Mouse (Mus musculus) cerebellum, adult 9-11 months (tissue): ENCODE data around the gene Nfkbiz.
"Not testable (repeated sequence)": the region's sequence is repeated elsewhere in the genome, so short reads cannot be mapped to it uniquely, and the experiment has no call there.

Experiments
- DNase-seq: peaks from one replicate; pipeline ENCODE4 v3.0.0; 2022

The Nfkbiz gene

DNA sequence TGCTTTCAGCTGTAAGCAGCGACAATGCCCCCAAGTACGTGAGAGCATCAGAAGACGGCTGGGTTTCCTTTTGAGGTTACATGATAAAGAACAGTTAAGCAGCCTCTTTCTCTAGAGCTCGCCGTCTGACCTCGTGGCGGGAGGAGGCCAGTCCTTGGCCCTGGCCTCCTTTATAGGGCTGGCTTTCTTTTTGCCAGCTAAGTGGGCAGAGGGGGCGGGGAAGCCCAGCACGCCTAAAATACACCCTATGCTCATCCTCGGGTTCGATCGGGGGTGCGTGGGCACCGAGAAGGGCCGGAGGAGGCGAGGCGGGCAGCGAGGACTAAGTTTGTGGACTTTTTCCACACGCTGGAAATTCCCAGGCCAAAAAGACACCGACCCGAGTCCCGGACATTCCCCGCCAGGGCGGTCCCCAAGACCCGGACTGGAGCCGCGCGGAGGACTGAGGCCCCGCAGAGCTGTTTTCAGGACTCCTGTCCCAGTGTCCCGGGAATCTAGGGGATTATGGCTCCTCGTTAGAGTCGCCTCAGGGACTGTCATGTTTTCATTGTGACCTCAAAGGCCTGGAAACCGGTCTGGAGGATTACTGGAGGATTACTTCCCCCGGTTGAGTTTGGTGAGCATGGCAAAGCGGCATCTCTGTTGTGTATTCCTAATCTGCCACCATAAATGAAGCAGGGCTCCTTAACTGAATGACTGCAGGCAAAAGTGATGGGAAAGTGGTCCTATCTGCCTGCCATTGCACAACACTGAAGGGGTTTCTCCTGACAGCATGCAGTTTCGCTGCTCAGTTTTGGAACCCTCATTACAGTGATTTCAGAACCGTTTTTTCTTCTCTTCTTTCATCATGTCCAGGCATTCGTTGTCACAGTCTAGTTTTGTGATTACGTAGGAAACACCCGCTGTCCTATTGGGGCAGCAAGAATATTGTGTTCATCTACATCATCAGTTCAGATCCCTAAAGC lies at the start of gene Nfkbiz:
Gene Nfkbiz (minus strand): TSS at position 390 of the 965 bp plus-strand sequence.
- peak; percentile 86 for DNase-seq

- DNase-seq: no peak
These were observed 49.3 kb upstream of the Nfkbiz start for GRCm38 (mm10) chr16:55887814-55888583.

DNA sequence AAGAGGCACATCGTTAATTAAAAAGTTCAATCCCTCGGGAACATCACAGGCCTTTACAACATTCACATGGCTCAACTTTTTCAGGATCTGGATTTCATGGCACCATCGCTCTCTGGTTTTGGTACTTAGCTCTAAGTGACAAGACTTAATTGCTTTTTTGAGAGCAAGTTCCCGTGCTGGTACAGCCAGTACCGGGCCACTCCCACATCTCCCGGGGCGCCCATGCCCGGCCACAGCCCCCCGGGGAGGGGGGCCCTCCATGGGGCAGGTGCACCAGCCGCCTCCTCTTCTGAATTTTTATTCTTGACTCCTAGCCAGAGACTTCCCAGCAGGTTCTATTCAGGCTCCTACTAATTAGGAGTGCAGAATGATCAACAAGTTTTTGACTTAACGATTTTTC lies 45.5 kb upstream of the Nfkbiz start:
- no peak for DNase-seq

DNA sequence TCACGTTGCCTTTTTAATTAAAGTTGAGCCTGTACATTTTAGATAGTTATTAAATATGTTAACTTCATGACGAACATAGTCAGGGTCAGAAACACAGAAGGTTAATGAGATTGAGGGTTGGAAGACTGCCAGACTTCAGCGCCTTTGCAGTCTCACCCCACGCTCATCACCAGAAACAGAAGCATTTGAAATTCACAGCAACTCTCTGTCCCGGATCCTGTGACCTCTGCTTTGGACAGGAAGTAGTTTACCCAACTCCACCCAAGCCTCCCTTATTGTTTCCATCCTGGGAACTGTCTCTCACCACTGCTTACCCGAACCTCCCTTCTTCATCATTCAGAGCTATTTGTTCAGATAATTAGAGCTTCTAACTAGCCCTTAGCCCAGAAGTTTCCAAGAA lies 37.3 kb upstream of the Nfkbiz start:
- DNase-seq: no peak

GRCm38 (mm10) chr16:55863832-55864231 lies 25.1 kb upstream of the Nfkbiz start:
- no peak for DNase-seq

- peak; percentile 61 for DNase-seq
These were observed 24.6 kb upstream of the Nfkbiz start for GRCm38 (mm10) chr16:55863149-55863815.

GRCm38 (mm10) chr16:55861104-55861503 lies 22.4 kb upstream of the Nfkbiz start:
- DNase-seq: no peak

DNA sequence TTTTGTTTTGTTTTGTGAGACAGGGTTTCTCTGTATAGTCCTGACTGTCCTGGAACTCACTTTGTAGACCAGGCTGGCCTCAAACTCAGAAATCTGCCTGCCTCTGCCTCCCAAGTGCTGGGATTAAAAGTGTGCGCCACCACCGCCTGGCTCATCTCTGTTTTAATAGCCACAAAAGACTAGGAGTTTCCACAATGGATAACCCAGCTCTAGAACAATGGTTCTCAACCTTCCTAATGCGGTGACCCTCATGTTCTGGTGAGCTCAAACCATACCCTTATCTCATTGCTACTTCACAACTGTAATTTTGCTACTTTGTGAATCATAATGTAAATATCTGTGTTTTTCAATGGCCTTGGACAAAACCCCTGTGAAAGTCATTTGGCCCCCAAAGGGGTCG lies 20.7 kb upstream of the Nfkbiz start:
- DNase-seq: not testable (repeated sequence)

GRCm38 (mm10) chr16:55858465-55858864 lies 19.8 kb upstream of the Nfkbiz start:
- peak; percentile 43 for DNase-seq

GRCm38 (mm10) chr16:55852943-55853727 lies 14.4 kb upstream of the Nfkbiz start:
- peak; percentile 59 for DNase-seq

DNA sequence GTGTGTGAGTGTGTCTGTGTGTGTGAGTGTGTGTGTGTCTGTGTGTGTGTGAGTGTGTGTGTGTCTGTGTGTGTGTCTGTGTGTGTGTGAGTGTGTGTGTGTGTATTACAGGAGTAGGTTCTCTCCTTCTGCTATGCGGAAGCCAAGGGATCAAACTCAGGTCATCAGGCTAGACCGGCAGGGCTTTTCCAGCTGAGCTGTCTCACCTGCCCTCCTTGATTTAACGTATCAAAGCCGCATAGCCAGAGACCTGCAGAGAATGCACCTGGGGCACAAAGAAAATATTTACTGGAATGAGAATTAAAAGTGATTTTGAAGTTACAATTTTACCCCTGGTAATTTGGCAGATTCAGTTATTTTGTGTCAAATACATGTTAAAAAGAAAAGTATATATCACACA lies 13.8 kb upstream of the Nfkbiz start:
- no peak for DNase-seq

- no peak for DNase-seq
These were observed 11.8 kb upstream of the Nfkbiz start for GRCm38 (mm10) chr16:55850485-55850884.

GRCm38 (mm10) chr16:55847679-55848078 lies 9.0 kb upstream of the Nfkbiz start:
- DNase-seq: no peak

DNA sequence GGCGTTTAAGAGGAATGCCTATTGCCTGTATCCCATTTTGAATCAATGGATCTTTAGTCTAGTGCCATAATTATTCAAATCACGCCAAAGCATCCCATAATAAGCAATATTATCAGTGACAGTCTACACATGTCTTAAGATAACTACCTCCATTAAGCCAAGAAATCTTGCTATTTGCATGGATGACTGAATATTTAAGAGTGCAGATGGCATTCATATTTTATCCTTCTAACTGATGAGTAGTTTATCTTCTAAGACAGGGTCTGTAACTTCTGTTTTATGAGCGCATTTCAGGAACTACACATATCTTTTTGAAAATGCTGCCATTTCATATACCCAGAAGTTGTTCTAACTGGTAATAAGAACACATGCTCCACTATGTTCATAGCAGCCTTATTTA lies 6.1 kb upstream of the Nfkbiz start:
- no peak for DNase-seq

- DNase-seq: no peak
These were observed 5.2 kb upstream of the Nfkbiz start for GRCm38 (mm10) chr16:55843919-55844318.

- no peak for DNase-seq
These were observed 4.4 kb upstream of the Nfkbiz start for GRCm38 (mm10) chr16:55843134-55843533.

DNA sequence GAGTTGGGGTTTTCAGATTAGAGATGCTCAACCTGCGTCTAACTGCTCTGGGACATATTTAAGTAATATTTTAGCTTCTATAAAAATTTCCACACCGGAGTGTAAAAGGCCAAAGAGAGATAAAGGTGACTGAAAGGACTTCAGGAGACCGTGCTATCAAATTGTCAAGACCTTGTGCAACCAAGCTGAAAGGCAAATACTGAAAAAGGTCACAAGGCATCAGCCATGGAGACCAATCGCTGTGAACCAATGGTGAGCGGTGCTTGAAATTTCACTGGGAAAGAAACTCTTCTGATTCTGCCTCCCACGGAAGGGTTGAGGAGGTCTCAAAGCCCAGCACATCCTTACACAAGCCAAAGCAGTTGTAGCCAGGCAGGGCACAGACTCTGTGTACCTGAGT lies 2.8 kb upstream of the Nfkbiz start:
- DNase-seq: no peak

DNA sequence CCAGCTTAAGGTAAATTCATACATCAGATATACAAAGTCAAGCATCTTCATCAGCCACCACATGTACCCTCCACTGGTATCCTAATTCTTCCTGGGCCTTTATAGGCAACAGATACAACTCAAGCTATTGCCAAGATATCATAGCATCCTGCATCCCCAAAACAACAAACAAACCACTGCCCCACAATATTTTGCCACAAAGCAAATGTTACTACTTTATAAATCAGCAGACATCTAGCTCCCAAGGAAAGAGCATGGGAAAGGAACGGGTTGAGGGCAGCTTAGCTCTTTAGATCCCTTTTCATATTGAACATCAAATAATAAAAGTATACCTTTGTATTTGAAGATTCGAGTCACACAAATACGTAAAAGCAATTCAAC lies 580 bp downstream of the Nfkbiz start:
- no peak for DNase-seq

DNA sequence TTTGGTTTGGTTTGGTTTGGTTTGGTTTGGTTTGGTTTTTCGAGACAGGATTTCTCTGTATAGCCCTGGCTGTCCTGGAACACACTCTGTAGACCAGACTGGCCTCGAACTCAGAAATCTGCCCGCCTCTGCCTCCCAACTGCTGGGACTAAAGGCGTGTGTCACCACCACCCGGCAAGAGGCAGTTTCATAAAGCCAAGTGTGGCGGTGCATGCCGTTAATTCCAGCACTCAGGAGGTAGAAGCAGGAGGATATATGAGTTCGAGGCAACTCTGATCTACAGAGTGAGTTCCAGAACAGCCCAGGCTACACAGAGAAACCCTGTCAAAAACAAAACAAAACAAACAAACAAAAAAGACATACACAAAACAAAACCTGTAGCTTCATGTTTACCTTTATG lies 1.0 kb downstream of the Nfkbiz start:
- DNase-seq: not testable (repeated sequence)

GRCm38 (mm10) chr16:55837168-55837567 lies 1.5 kb downstream of the Nfkbiz start:
- DNase-seq: no peak

GRCm38 (mm10) chr16:55835798-55836197 lies 2.9 kb downstream of the Nfkbiz start:
- DNase-seq: no peak

DNA sequence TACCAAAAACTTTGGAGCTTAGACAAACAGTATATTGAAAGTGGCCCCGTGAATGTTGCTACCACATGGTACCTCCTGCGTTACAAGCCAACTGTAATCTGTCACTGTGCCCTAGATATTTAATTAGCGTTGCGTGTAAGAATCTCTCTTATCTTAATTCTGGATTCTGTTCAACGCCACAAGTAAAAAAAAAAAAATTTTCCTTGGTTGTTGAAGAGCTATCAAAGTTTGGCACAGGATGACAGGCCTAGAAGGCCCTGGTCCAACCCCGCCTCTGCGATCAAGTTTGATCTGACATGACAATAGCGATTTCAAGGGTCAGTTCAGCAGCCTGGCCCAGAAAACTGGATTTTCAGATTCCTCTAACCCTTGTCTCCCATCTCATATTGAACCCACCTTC lies 6.1 kb downstream of the Nfkbiz start:
- no peak for DNase-seq

DNA sequence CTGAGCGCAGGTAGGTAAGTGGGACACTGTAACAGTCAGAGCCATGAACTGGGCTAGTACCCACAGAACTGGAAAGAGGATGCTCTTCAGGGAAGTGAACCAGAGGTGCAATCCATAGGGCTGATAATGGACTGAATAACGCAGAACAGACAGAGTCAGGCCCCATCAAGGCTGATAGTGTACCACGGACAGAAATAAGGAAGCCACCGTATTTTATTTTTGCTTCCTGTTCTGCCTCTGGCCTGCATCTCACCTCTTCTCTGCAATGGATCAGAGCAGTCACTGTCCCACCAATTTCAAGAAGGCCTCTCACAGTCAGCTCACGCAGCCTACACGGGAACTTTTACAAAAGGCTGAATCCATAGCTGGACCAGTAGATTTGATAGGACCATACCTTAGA lies 6.7 kb downstream of the Nfkbiz start:
- no peak for DNase-seq
